Mouse (Mus musculus) limb, embryonic 13.5 days (tissue): ENCODE measurements around the gene Rspo3. TPM values are rescaled to one million over a fixed set of nuclear protein-coding genes. Genes with fewer than 3 reads are reported as not detected.
A peak's percentile ranks its signal among the peaks of the same experiment; 100 is the strongest.

Experiments
- ATAC-seq: fragments of 200-750 bp; cut with Nextera tagmentation; 2 replicates; pipeline ENCODE4 v1.8.0; 2017; ENCODE audit warnings: low read depth, moderate number of reproducible peaks, moderate TSS enrichment; ENCODE audit not compliant: low FRiP score
- H3K27ac ChIP-seq: fragments of 300-500 bp; sonication (generic); 2 replicates; pipeline ENCODE4 v1.5.1; 2015; ENCODE audit warnings: inconsistent platforms, mild to moderate bottlenecking, moderate library complexity
- H3K27me3 ChIP-seq: fragments of 300-500 bp; sonication (generic); 2 replicates; pipeline ENCODE4 v1.6.1; 2015; ENCODE audit warnings: mild to moderate bottlenecking, inconsistent platforms
- H3K36me3 ChIP-seq: fragments of 300-500 bp; sonication (generic); 2 replicates; pipeline ENCODE4 v1.6.1; 2015; ENCODE audit warnings: inconsistent platforms, mild to moderate bottlenecking, moderate library complexity
- H3K4me1 ChIP-seq: fragments of 300-500 bp; sonication (generic); 2 replicates; pipeline ENCODE4 v1.6.1; 2015; ENCODE audit warnings: inconsistent platforms
- H3K4me2 ChIP-seq: fragments of 300-500 bp; sonication (generic); replicated peaks from 2 replicates; pipeline ENCODE4 v1.6.1; 2015; ENCODE audit warnings: inconsistent platforms, mild to moderate bottlenecking, moderate library complexity
- H3K4me3 ChIP-seq: fragments of 300-500 bp; sonication (generic); 2 replicates; pipeline ENCODE4 v1.5.1; 2015; ENCODE audit warnings: moderate library complexity, mild to moderate bottlenecking, inconsistent platforms
- H3K9ac ChIP-seq: fragments of 300-500 bp; sonication (generic); 2 replicates; pipeline ENCODE4 v1.6.1; 2015; ENCODE audit warnings: mild to moderate bottlenecking, inconsistent platforms
- H3K9me3 ChIP-seq: fragments of 300-500 bp; sonication (generic); 2 replicates; pipeline ENCODE4 v1.6.1; 2016; ENCODE audit warnings: inconsistent platforms
- WGBS: fragments of 180-500 bp; shearing (Covaris S2); methylation state at CpG from one replicate; pipeline ENCODE4 v1.1.7; 2015; 5-methylcytosine and 5-hydroxymethylcytosine counted together
- polyA plus RNA-seq: library from polyadenylated mRNA; unstranded; fragments of >200 nt; fragmentation: Nextera tagmentation; extraction: Ambion mirVana; gene quantifications from 2 replicates; pipeline ENCODE4 v1.2.1, GENCODE M21; 2015

Rspo3 gene
- 21.9 and 24.1 TPM in 2 replicates for polyA plus RNA-seq

- Histone ChIP-seq H3K4me3 (peak within 1 kb of the TSS; percentile 66), H3K27me3 (peaks cover 5% of the 10 kb centered on the region; the same call in 1 of the 2 replicates), H3K27ac (peak within 1 kb of the TSS; percentile 73; the same call in 1 of the 2 replicates), H3K4me2 (peak within 1 kb of the TSS; percentile 92), H3K9ac (peak within 1 kb of the TSS; percentile 77), H3K4me1 (peaks cover 21% of the 10 kb centered on the region), H3K9me3 (no peaks in the 10 kb centered on the region), H3K36me3 (no peaks in the 10 kb centered on the region)
- WGBS = under 1% methylated on average over 42 of the region's 44 CpGs
- ATAC-seq = peak; percentile 81
Measured at GRCm38 (mm10) chr10:29535546-29536260, at the start of gene Rspo3. TSS of gene Rspo3 (minus strand) at chr10:29535867.

GRCm38 (mm10) chr10:29581940-29582339 lies 46.3 kb upstream of the Rspo3 start:
- 71% methylated on average over 3 of the region's 3 CpGs for WGBS
- H3K36me3 ChIP-seq = no peaks in the 10 kb centered on the region
- no peak overlapping the region for H3K4me2 ChIP-seq
- H3K9me3 ChIP-seq = no peaks in the 10 kb centered on the region
- H3K9ac ChIP-seq = no peak overlapping the region
- H3K4me3 ChIP-seq = no peak overlapping the region
- H3K4me1 ChIP-seq = no peaks in the 10 kb centered on the region
- H3K27ac ChIP-seq = no peak overlapping the region
- no peaks in the 10 kb centered on the region for H3K27me3 ChIP-seq
- ATAC-seq = no peak

DNA sequence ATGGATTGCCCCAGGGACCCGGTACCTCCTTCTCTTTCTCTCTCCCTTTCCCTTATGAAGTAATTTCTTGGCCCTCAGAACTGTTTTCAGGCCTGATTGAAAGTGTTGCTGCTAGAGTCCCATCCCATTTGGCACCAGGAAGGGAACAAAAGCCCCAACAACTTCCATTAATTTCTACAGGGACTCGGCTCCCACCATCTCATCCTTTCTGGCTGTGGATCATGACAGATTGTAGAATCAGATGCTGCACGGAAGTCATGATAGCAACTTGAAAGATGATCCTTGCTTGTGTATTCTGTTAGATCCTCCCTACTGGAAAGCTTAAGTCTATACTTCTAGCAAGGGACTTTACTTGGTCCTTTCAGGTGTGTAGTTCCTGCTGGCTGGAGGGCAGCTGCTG lies 45.8 kb upstream of the Rspo3 start:
- Histone ChIP-seq H3K27me3 (no peaks in the 10 kb centered on the region), H3K27ac (no peak overlapping the region), H3K4me2 (no peak overlapping the region), H3K4me3 (no peak overlapping the region), H3K9ac (no peak overlapping the region), H3K36me3 (no peaks in the 10 kb centered on the region), H3K9me3 (no peaks in the 10 kb centered on the region), H3K4me1 (no peaks in the 10 kb centered on the region)
- no peak for ATAC-seq
- WGBS = 81% methylated on average over 3 of the region's 3 CpGs

DNA sequence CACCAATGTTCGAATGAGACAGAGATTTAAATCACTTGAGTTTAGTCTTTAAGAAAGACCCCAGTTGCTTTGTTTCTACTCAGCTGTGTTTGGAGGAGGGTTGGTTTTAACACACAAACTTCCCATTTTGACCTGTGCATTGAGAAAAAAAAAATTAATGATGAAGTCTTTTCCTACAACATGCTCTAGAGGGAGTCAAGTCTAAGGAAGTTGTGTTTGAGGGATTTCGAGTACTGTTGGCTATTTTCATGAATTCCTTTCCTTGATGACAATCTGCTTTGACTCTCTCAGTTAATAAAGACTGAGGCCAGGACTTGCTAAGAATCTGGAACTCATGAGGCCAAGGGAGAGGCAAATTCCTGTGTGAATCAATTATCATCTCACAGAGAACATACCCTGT lies 20.3 kb upstream of the Rspo3 start:
- no peak for ATAC-seq
- Histone ChIP-seq H3K4me1 (no peaks in the 10 kb centered on the region), H3K4me2 (no peak overlapping the region), H3K27me3 (no peaks in the 10 kb centered on the region), H3K9ac (no peak overlapping the region), H3K27ac (no peak overlapping the region), H3K36me3 (no peaks in the 10 kb centered on the region), H3K9me3 (no peaks in the 10 kb centered on the region), H3K4me3 (no peak overlapping the region)
- WGBS = 31% methylated on average over 2 of the region's 2 CpGs

DNA sequence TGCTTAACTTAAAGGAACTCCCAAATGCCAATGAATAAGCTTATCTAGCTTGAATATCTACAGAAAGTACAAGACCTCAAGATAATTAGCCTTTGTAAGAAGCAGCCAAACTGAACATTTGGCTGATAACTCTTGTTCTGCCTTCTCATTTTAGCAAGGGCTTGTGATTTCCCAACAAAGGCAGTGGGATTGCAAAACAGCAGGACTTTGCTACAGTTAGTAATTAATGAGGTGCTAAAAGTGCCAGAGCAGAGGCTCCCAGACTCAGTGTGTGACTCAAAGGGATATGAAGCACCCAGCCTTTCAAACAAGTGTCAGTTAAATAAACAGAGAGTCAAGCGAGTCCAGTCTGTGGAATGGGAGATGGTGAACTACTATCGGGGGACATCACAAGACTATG lies 18.7 kb upstream of the Rspo3 start:
- WGBS = 17% methylated on average over 2 of the region's 2 CpGs
- Histone ChIP-seq H3K27ac (no peak overlapping the region), H3K4me2 (no peak overlapping the region), H3K9me3 (no peaks in the 10 kb centered on the region), H3K27me3 (no peaks in the 10 kb centered on the region), H3K36me3 (no peaks in the 10 kb centered on the region), H3K9ac (no peak overlapping the region), H3K4me1 (no peaks in the 10 kb centered on the region), H3K4me3 (no peak overlapping the region)
- ATAC-seq = no peak

GRCm38 (mm10) chr10:29542982-29543381 lies 7.3 kb upstream of the Rspo3 start:
- no peak for ATAC-seq
- 96% methylated on average over 3 of the region's 3 CpGs for WGBS
- no peaks in the 10 kb centered on the region for H3K9me3 ChIP-seq
- H3K9ac ChIP-seq = no peak overlapping the region
- H3K36me3 ChIP-seq = no peaks in the 10 kb centered on the region
- no peaks in the 10 kb centered on the region for H3K4me1 ChIP-seq
- H3K4me3 ChIP-seq = no peak overlapping the region
- no peak overlapping the region for H3K27ac ChIP-seq
- no peaks in the 10 kb centered on the region for H3K27me3 ChIP-seq
- no peak overlapping the region for H3K4me2 ChIP-seq

DNA sequence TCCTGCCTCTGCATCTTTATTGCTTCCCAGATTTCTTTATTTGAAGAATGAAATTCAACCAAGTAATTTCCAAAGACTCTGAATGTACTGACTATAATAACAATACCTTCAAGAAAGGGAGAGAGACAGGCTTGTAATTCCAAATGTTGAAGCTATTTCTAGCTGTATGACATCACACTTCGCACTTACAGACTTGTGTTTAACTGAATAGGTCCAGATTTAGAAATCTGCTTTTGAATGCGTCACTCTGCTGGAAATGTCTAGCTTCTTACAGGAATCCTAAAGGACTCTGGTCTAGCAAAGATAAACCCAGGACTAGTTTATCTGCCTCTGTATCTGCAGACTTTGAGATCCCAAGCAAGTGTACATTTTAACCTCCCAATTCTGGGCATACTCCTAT lies 3.8 kb upstream of the Rspo3 start:
- Histone ChIP-seq H3K4me2 (no peak overlapping the region), H3K27ac (no peak overlapping the region), H3K9ac (no peak overlapping the region), H3K4me3 (no peak overlapping the region), H3K27me3 (0 out of 2 replicates have a peak, but pooled peaks cover 5% of the 10 kb centered on the region), H3K4me1 (peaks cover 11% of the 10 kb centered on the region), H3K36me3 (no peaks in the 10 kb centered on the region), H3K9me3 (no peaks in the 10 kb centered on the region)
- WGBS = 77% methylated on average over 2 of the region's 2 CpGs
- no peak for ATAC-seq

DNA sequence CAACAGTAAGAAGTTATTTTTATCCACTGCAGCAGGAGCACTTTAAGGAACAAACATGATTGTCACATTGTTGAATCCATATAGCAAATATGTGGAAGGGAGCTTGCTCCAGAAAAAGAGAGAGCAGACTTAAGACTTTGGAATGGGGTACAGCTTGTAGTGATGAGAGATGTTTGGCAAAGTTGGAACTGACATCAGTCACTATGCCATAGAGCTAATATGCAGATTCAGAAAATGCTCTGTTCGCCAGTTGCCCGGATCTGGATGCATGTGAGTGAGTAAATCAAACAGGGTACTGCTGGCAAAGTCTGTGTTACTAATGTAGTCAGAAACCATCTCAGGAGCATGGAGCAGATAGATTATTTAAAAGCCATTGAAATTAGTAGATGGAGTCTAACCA lies 3.1 kb upstream of the Rspo3 start:
- Histone ChIP-seq H3K27me3 (peaks cover 5% of the 10 kb centered on the region; the same call in 1 of the 2 replicates), H3K27ac (no peak overlapping the region), H3K4me1 (peaks cover 18% of the 10 kb centered on the region), H3K4me2 (no peak overlapping the region), H3K4me3 (no peak overlapping the region), H3K9ac (no peak overlapping the region), H3K36me3 (no peaks in the 10 kb centered on the region), H3K9me3 (no peaks in the 10 kb centered on the region)
- 85% methylated on average over 2 of the region's 2 CpGs for WGBS
- ATAC-seq = no peak

GRCm38 (mm10) chr10:29534830-29535227 lies 838 bp downstream of the Rspo3 start:
- no peaks in the 10 kb centered on the region for H3K36me3 ChIP-seq
- H3K27me3 ChIP-seq = peaks cover 5% of the 10 kb centered on the region; the same call in 1 of the 2 replicates
- peaks cover 21% of the 10 kb centered on the region for H3K4me1 ChIP-seq
- H3K9ac ChIP-seq = peak overlapping the region; percentile 77
- peak overlapping the region; percentile 73; the same call in 1 of the 2 replicates for H3K27ac ChIP-seq
- peak overlapping the region; percentile 66 for H3K4me3 ChIP-seq
- no peaks in the 10 kb centered on the region for H3K9me3 ChIP-seq
- no peak for ATAC-seq
- H3K4me2 ChIP-seq = peak overlapping the region; percentile 92
- WGBS = 1% methylated on average over 7 of the region's 7 CpGs

GRCm38 (mm10) chr10:29533846-29534829 lies 1.5 kb downstream of the Rspo3 start:
- Histone ChIP-seq H3K27ac (peak overlapping the region; percentile 73), H3K36me3 (no peaks in the 10 kb centered on the region), H3K4me3 (peak overlapping the region; percentile 66), H3K27me3 (peaks cover 5% of the 10 kb centered on the region; the same call in 1 of the 2 replicates), H3K9me3 (no peaks in the 10 kb centered on the region), H3K9ac (peak overlapping the region; percentile 77), H3K4me2 (peak overlapping the region; percentile 92), H3K4me1 (peaks cover 21% of the 10 kb centered on the region)
- 0 out of 2 replicates have a peak, but pooled peaks have one; percentile 2 for ATAC-seq
- WGBS = under 1% methylated on average over 24 of the region's 24 CpGs

DNA sequence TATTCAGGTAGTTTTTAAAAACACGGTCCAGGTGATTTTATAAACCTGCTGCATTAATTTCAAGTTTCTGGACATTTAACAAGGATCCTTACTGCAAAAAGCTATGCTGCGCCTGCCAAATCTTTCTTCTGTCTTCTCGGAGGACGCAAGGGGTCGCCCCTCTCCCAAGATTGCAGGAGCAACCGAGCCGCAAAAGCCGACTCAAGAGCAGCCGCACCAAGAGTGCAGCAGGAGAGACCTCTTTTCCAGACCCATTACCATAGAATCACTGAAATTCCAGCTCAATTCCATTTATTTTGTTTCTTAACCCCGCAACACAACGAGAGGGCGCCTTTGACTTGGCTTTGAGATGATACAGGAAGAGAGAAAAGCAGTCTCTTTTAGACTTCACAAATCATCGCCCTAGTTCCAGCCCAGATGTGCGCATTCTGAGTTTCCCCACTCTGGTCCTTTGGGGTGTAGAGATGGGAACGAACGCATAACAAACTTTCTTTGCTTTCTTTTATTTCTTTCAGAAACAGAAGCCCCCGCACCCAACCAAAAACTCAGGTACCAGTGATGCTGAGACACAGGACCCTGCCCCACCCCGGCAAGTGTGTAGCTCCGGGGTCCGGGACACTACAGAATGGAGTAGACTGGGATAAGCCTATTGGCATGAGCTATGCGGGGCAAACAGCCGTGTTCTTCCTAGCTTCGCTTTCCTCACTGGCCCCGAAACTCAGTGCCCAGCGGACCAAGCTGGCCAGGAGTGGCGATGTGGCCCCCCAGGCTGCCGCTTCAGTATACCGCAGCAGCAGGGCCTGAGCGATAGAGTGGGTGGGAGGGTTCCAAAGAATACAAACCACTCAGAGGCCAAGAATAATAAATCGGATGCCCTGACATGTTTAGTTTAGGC lies 2.6 kb downstream of the Rspo3 start:
- WGBS = under 1% methylated on average over 30 of the region's 30 CpGs
- H3K27ac ChIP-seq = peak overlapping the region; percentile 73
- H3K27me3 ChIP-seq = peaks cover 5% of the 10 kb centered on the region; the same call in 1 of the 2 replicates
- H3K4me3 ChIP-seq = peak overlapping the region; percentile 66
- no peaks in the 10 kb centered on the region for H3K9me3 ChIP-seq
- H3K36me3 ChIP-seq = no peaks in the 10 kb centered on the region
- H3K4me2 ChIP-seq = peak overlapping the region; percentile 92
- H3K4me1 ChIP-seq = peaks cover 21% of the 10 kb centered on the region
- H3K9ac ChIP-seq = peak overlapping the region; percentile 77
- ATAC-seq = peak; percentile 69
